Mouse (Mus musculus): ENCODE results near the gene Il17rb.

The Il17rb gene

GRCm38 (mm10) chr14:29957393-29957792 lies 51.3 kb downstream of the Il17rb start:
- DNase-seq, result no peak

- no peak for DNase-seq
Measured at GRCm38 (mm10) chr14:29950805-29951204, 57.9 kb downstream of the Il17rb start.

- DNase-seq, result no peak
Measured at GRCm38 (mm10) chr14:29946761-29947309, 61.9 kb downstream of the Il17rb start.

Data from cerebellum, postnatal 10 days (tissue).